Mouse (Mus musculus): ENCODE results near the gene Fam213b. TPM values are rescaled to one million over a fixed set of nuclear protein-coding genes. Genes with fewer than 3 reads are reported as not detected.

Gene Fam213b
- polyA plus RNA-seq, 1 experiment from 2014 or later = 64.5 TPM

Other genes with a start within 250 kb of the Fam213b start
- gene Actrt2, start 231.3 kb downstream of the Fam213b start, polyA plus RNA-seq (2015; fragmentation: Nextera tagmentation; extraction: Ambion mirVana) = not detected in 2 replicates
- 1.5 and 2.9 TPM in 2 replicates for gene Ttc34, start 61.7 kb downstream of the Fam213b start, polyA plus RNA-seq (2015; fragmentation: Nextera tagmentation; extraction: Ambion mirVana)
- gene Mmel1, start 29.6 kb downstream of the Fam213b start, polyA plus RNA-seq (2015; fragmentation: Nextera tagmentation; extraction: Ambion mirVana) = 0.31 and 0.98 TPM in 2 replicates
- gene Tnfrsf14, start 29.4 kb upstream of the Fam213b start, polyA plus RNA-seq (2015; fragmentation: Nextera tagmentation; extraction: Ambion mirVana) = 0.42 TPM in 1 of 2 replicates, not detected in the other
- gene Hes5, start 61.8 kb upstream of the Fam213b start, polyA plus RNA-seq (2015; fragmentation: Nextera tagmentation; extraction: Ambion mirVana) = 107 and 135 TPM in 2 replicates
- 42.1 and 45.5 TPM in 2 replicates for gene Pank4, start 65.0 kb upstream of the Fam213b start, polyA plus RNA-seq (2015; fragmentation: Nextera tagmentation; extraction: Ambion mirVana)
- 23.3 and 25.4 TPM in 2 replicates for gene Plch2, start 157.6 kb upstream of the Fam213b start, polyA plus RNA-seq (2015; fragmentation: Nextera tagmentation; extraction: Ambion mirVana)
- gene Pex10, start 167.9 kb upstream of the Fam213b start, polyA plus RNA-seq (2015; fragmentation: Nextera tagmentation; extraction: Ambion mirVana) = 22.2 and 22.8 TPM in 2 replicates
- 121 and 124 TPM in 2 replicates for gene Rer1, start 187.2 kb upstream of the Fam213b start, polyA plus RNA-seq (2015; fragmentation: Nextera tagmentation; extraction: Ambion mirVana)
- 7.3 and 8.9 TPM in 2 replicates for gene Morn1, start 187.4 kb upstream of the Fam213b start, polyA plus RNA-seq (2015; fragmentation: Nextera tagmentation; extraction: Ambion mirVana)

Data from midbrain, embryonic 16.5 days (tissue).